Mouse (Mus musculus): ENCODE results near the gene Nop2.
A peak's percentile ranks its signal among the peaks of the same experiment; 100 is the strongest.

The Nop2 gene

GRCm38 (mm10) chr6:125131302-125132156 is at the start of gene Nop2:
Gene Nop2, plus strand, starts transcription at chr6:125131909.
- peak; percentile 95 for DNase-seq (ENCODE audit: low read depth, low spot score)

GRCm38 (mm10) chr6:125082801-125083386 is 48.8 kb upstream of the Nop2 start:
- DNase-seq (ENCODE audit: low read depth, low spot score) = no peak

GRCm38 (mm10) chr6:125084424-125084823 is 47.3 kb upstream of the Nop2 start:
- peak; percentile 84 for DNase-seq (ENCODE audit: low read depth, low spot score)

GRCm38 (mm10) chr6:125087937-125088336 is 43.8 kb upstream of the Nop2 start:
- DNase-seq (ENCODE audit: low read depth, low spot score) = no peak

- peak; percentile 92 for DNase-seq (ENCODE audit: low read depth, low spot score)
Observed at GRCm38 (mm10) chr6:125088561-125089321, 43.0 kb upstream of the Nop2 start.

- DNase-seq (ENCODE audit: low read depth, low spot score) = peak; percentile 81
Observed at GRCm38 (mm10) chr6:125089521-125090321, 42.0 kb upstream of the Nop2 start.

- DNase-seq (ENCODE audit: low read depth, low spot score) = no peak
Observed at GRCm38 (mm10) chr6:125090341-125091085, 41.2 kb upstream of the Nop2 start.

GRCm38 (mm10) chr6:125092372-125092771 is 39.3 kb upstream of the Nop2 start:
- no peak for DNase-seq (ENCODE audit: low read depth, low spot score)

- no peak for DNase-seq (ENCODE audit: low read depth, low spot score)
Observed at GRCm38 (mm10) chr6:125094843-125095242, 36.9 kb upstream of the Nop2 start.

GRCm38 (mm10) chr6:125095391-125096278 is 36.1 kb upstream of the Nop2 start, which contains the start of gene Chd4:
Gene Chd4, plus strand, starts transcription at chr6:125095981.
- DNase-seq (ENCODE audit: low read depth, low spot score) = peak; percentile 90

- no peak for DNase-seq (ENCODE audit: low read depth, low spot score)
Observed at GRCm38 (mm10) chr6:125096279-125096596, 35.5 kb upstream of the Nop2 start.

GRCm38 (mm10) chr6:125096597-125097345 is 34.9 kb upstream of the Nop2 start:
- DNase-seq (ENCODE audit: low read depth, low spot score) = peak; percentile 54

- no peak for DNase-seq (ENCODE audit: low read depth, low spot score)
Observed at GRCm38 (mm10) chr6:125097346-125097689, 34.4 kb upstream of the Nop2 start.

GRCm38 (mm10) chr6:125097951-125098350 is 33.8 kb upstream of the Nop2 start:
- DNase-seq (ENCODE audit: low read depth, low spot score) = no peak

- no peak for DNase-seq (ENCODE audit: low read depth, low spot score)
Observed at GRCm38 (mm10) chr6:125098513-125098912, 33.2 kb upstream of the Nop2 start.

- DNase-seq (ENCODE audit: low read depth, low spot score) = no peak
Observed at GRCm38 (mm10) chr6:125099421-125099971, 32.2 kb upstream of the Nop2 start.

GRCm38 (mm10) chr6:125101444-125101843 is 30.3 kb upstream of the Nop2 start:
- no peak for DNase-seq (ENCODE audit: low read depth, low spot score)

GRCm38 (mm10) chr6:125104223-125104622 is 27.5 kb upstream of the Nop2 start:
- DNase-seq (ENCODE audit: low read depth, low spot score) = no peak

- DNase-seq (ENCODE audit: low read depth, low spot score) = no peak
Observed at GRCm38 (mm10) chr6:125107705-125108104, 24.0 kb upstream of the Nop2 start.
